Mouse (Mus musculus) erythroblast, embryonic 14.5 days (primary cell): ENCODE data around the gene Mthfd2l.

Experiments used
- GATA1 ChIP-seq: IDR thresholded peaks from 2 replicates; pipeline ENCODE4 v1.6.1; 2012; ENCODE audit warnings: low read length, inconsistent platforms, mixed read lengths
- TAL1 ChIP-seq: IDR thresholded peaks from 3 replicates; pipeline ENCODE4 v1.6.1; 2012; ENCODE audit warnings: low read length, inconsistent platforms, mixed read lengths

DNA sequence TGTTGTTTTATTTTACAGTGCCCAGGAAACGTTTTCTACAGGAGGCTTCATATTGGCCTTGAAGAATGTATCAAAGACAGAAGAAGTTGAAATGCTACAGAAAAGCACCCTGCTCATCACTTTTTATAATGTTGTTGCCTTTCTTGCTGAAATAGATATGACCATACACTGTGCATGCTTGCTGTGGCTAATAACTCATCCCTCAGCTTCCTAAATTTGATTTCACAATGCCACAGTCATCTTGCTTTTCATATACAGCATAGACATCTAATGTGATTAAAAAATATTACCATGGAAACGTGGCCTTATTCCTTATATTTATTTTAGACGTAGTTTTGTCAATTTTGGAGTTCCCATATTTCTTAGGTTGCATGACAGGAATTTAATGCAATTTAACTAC is 33.5 kb upstream of the Mthfd2l start:
- TF ChIP-seq GATA1 (no peak), TAL1 (no peak)
